Mouse (Mus musculus): ENCODE measurements around the gene Ninj2. TPM values are rescaled to one million over a fixed set of nuclear protein-coding genes. Genes with fewer than 3 reads are reported as not detected.
A peak's percentile ranks its signal among the peaks of the same experiment; 100 is the strongest.

Ninj2 gene
- total and polyA plus RNA-seq, 3 experiments, result 1.1 to 6.5 TPM; not detected in 1

DNA sequence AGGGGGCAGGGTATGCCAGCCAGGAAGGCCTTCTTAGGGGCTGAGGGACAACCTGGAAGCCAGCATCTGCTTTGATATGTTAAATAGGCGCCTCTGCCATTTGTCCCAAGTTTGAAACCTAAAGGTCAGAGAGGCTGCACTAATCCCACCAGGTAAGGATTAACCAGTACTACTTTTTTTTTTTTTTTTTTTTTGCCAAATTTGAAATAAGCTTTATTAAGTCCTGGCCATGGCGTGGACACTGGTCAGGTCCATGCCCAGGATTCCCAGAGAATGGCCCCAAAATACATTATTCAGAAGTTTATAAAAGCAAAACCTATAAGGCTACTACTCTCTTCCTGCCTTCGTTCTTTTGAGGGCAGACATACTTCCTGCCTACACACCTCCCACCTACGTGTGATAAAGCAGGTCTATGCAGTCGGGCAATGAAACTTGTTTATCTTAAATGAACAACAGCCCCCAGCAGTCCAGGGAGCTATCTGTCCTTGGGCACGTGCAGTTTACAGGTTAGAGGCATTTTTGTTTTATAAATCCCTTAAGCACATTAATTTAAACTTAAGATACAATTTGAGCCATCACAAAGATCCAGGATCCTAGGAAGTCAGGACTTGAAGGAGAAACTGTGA is 27.5 kb upstream of the Ninj2 start:
- Histone ChIP-seq H3K36me3 (replicated peaks in 1 of 2; ENCODE audit: control insufficient read depth in 1 of 2, insufficient read depth in 1 of 2, low read length in 1 of 2) (no peaks in the 10 kb centered on the region), H3K9me3 (replicated peaks; ENCODE audit: low read length) (peaks cover 5% of the 10 kb centered on the region), H3K79me2 (replicated peaks; ENCODE audit: control insufficient read depth, extremely low read depth, insufficient read depth, poor library complexity, severe bottlenecking) (no peaks in the 10 kb centered on the region), H3K9ac (ENCODE audit: insufficient read depth, low read depth) (no peak overlapping the region), H3K4me2 (ENCODE audit: insufficient read depth, low read depth, poor library complexity, severe bottlenecking) (no peak overlapping the region), H3K27ac (ENCODE audit: insufficient read depth, low read depth) (no peak overlapping the region), H3K4me1 (ENCODE audit: control insufficient read depth in 1 of 2, insufficient read depth in 2 of 2) (peaks cover 4 to 20% of the 10 kb centered on the region in 2 experiments; a peak in 3 of 4 replicates), H3K27me3 (replicated peaks) (no peaks in the 10 kb centered on the region), H3K4me3 (replicated peaks in 1 of 3; ENCODE audit: low read depth in 2 of 3, low read length in 2 of 3, poor library complexity in 1 of 3) (no peak overlapping the region)
- TF ChIP-seq ZNF384 (IDR thresholded peaks at IDR 0.05; ENCODE audit: low read depth, low read length), result peak; percentile 47
- no peak for TF ChIP-seq RCOR1 (conservative IDR thresholded peaks at IDR 0.05; ENCODE audit: low read depth, low read length)
- dilution Hi-C loops (cut with MboI; ENCODE audit: extremely low pct_ligation_motif_present, extremely low pct_unique_long_range_greater_than_20kb, low sequenced_read_pairs) (no loop called here), in situ Hi-C loops (cut with MboI; ENCODE audit: low pct_ligation_motif_present, low pct_unique_long_range_greater_than_20kb, low sequenced_read_pairs) (no loop called here)
- no peak for DNase-seq (ENCODE audit: extremely low read depth)

DNA sequence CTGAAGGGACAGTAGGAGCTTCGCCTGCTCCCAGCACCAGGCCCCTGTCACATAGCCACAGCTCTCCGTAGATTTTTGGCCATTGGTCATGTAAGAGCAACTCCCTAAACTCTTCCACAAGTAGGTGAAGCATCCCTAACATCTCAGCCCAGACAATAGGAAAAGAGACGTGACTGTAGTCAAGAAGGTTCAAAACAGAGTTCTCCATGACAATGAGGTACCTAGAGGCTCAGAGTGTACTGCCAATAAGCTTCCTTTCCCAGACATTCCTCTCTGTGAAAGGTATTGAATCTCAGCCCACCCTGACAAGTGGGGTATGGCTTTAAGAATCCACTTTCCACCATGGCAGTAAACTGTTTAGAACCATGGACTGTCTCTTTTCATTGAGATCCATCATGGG is 23.6 kb upstream of the Ninj2 start:
- H3K36me3 ChIP-seq (replicated peaks in 1 of 2; ENCODE audit: control insufficient read depth in 1 of 2, insufficient read depth in 1 of 2, low read length in 1 of 2), result no peaks in the 10 kb centered on the region
- H3K27ac ChIP-seq (ENCODE audit: insufficient read depth, low read depth), result no peak overlapping the region
- H3K9me3 ChIP-seq (replicated peaks; ENCODE audit: low read length), result peaks cover 9% of the 10 kb centered on the region
- TF ChIP-seq CTCF (conservative IDR thresholded peaks at IDR 0.05 in 1 of 2, IDR thresholded peaks at IDR 0.05 in 1 of 2; ENCODE audit: low read depth in 2 of 2, low read length in 2 of 2) (no peak), MAFK (IDR thresholded peaks at IDR 0.05; ENCODE audit: insufficient replicate concordance, low read length) (no peak), POLR2A (IDR thresholded peaks at IDR 0.05; ENCODE audit: low read depth, low read length) (no peak), JUN (IDR thresholded peaks at IDR 0.05; ENCODE audit: insufficient read depth, low read depth, low read length) (no peak), IRF4 (IDR thresholded peaks at IDR 0.05; ENCODE audit: low read depth, low read length) (no peak), MXI1 (IDR thresholded peaks at IDR 0.05; ENCODE audit: low read depth, low read length) (no peak), ZMIZ1 (IDR thresholded peaks at IDR 0.05; ENCODE audit: low read depth, low read length) (no peak)
- no peak overlapping the region for H3K4me2 ChIP-seq (ENCODE audit: insufficient read depth, low read depth, poor library complexity, severe bottlenecking)
- dilution Hi-C loops (cut with MboI; ENCODE audit: extremely low pct_ligation_motif_present, extremely low pct_unique_long_range_greater_than_20kb, low sequenced_read_pairs), result no loop called here
- H3K79me2 ChIP-seq (replicated peaks; ENCODE audit: control insufficient read depth, extremely low read depth, insufficient read depth, poor library complexity, severe bottlenecking), result no peaks in the 10 kb centered on the region
- peaks cover 6 to 29% of the 10 kb centered on the region in 2 experiments for H3K4me1 ChIP-seq (ENCODE audit: control insufficient read depth in 1 of 2, insufficient read depth in 2 of 2)
- no peak overlapping the region for H3K9ac ChIP-seq (ENCODE audit: insufficient read depth, low read depth)
- in situ Hi-C loops (cut with MboI; ENCODE audit: low pct_ligation_motif_present, low pct_unique_long_range_greater_than_20kb, low sequenced_read_pairs), result no loop called here
- H3K4me3 ChIP-seq (replicated peaks in 1 of 3; ENCODE audit: low read depth in 2 of 3, low read length in 2 of 3, poor library complexity in 1 of 3), result no peak overlapping the region
- H3K27me3 ChIP-seq (replicated peaks), result no peaks in the 10 kb centered on the region
- no peak for DNase-seq (ENCODE audit: extremely low read depth)

GRCm38 (mm10) chr6:120072630-120073029 is 20.5 kb upstream of the Ninj2 start:
- no peak for TF ChIP-seq RAD21 (IDR thresholded peaks at IDR 0.05; ENCODE audit: low read depth, low read length)
- TF ChIP-seq MXI1 (IDR thresholded peaks at IDR 0.05; ENCODE audit: low read depth, low read length), result no peak
- no peak for TF ChIP-seq ZMIZ1 (IDR thresholded peaks at IDR 0.05; ENCODE audit: low read depth, low read length)
- peak; percentile 22; the same call in 1 of the 2 replicates for TF ChIP-seq CHD2 (IDR thresholded peaks at IDR 0.05; ENCODE audit: low read length)
- H3K9ac ChIP-seq (ENCODE audit: insufficient read depth, low read depth), result no peak overlapping the region
- peaks cover 9% of the 10 kb centered on the region for H3K9me3 ChIP-seq (replicated peaks; ENCODE audit: low read length)
- H3K4me3 ChIP-seq (replicated peaks in 1 of 3; ENCODE audit: low read depth in 2 of 3, low read length in 2 of 3, poor library complexity in 1 of 3), result no peak overlapping the region
- in situ Hi-C loops (cut with MboI; ENCODE audit: low pct_ligation_motif_present, low pct_unique_long_range_greater_than_20kb, low sequenced_read_pairs), result no loop called here
- no peak overlapping the region for H3K27ac ChIP-seq (ENCODE audit: insufficient read depth, low read depth)
- H3K4me1 ChIP-seq (ENCODE audit: control insufficient read depth in 1 of 2, insufficient read depth in 2 of 2), result peaks cover 10 to 34% of the 10 kb centered on the region in 2 experiments
- H3K36me3 ChIP-seq (replicated peaks in 1 of 2; ENCODE audit: control insufficient read depth in 1 of 2, insufficient read depth in 1 of 2, low read length in 1 of 2), result no peaks in the 10 kb centered on the region
- H3K79me2 ChIP-seq (replicated peaks; ENCODE audit: control insufficient read depth, extremely low read depth, insufficient read depth, poor library complexity, severe bottlenecking), result no peaks in the 10 kb centered on the region
- no peak overlapping the region for H3K4me2 ChIP-seq (ENCODE audit: insufficient read depth, low read depth, poor library complexity, severe bottlenecking)
- no peaks in the 10 kb centered on the region for H3K27me3 ChIP-seq (replicated peaks)
- dilution Hi-C loops (cut with MboI; ENCODE audit: extremely low pct_ligation_motif_present, extremely low pct_unique_long_range_greater_than_20kb, low sequenced_read_pairs), result no loop called here
- no peak for DNase-seq (ENCODE audit: extremely low read depth)
